Mouse (Mus musculus): ENCODE data around the gene Tstd3.

Tstd3 gene

GRCm38 (mm10) chr4:21766863-21767304 lies at the start of gene Tstd3, which contains the start of gene Usp45:
Tstd3 (minus strand) TSS chr4:21767212.
Usp45 (plus strand) TSS chr4:21767156.
- peak; percentile 72 to 77 for DNase-seq (ENCODE audit: low spot score in 2 of 2)

GRCm38 (mm10) chr4:21814029-21814428 lies 47.0 kb upstream of the Tstd3 start:
- DNase-seq (ENCODE audit: low spot score in 2 of 2): peak in 1 of 2 experiments; percentile 13

- DNase-seq (ENCODE audit: low spot score in 2 of 2): no peak
These were observed 45.6 kb upstream of the Tstd3 start for GRCm38 (mm10) chr4:21812635-21813034.

- DNase-seq (ENCODE audit: low spot score in 2 of 2): no peak
These were observed 43.6 kb upstream of the Tstd3 start for GRCm38 (mm10) chr4:21810608-21811007.

- no peak for DNase-seq (ENCODE audit: low spot score in 2 of 2)
These were observed 40.2 kb upstream of the Tstd3 start for GRCm38 (mm10) chr4:21807204-21807603.

GRCm38 (mm10) chr4:21801620-21802019 lies 34.6 kb upstream of the Tstd3 start:
- DNase-seq (ENCODE audit: low spot score in 2 of 2): no peak

GRCm38 (mm10) chr4:21801013-21801412 lies 34.0 kb upstream of the Tstd3 start:
- DNase-seq (ENCODE audit: low spot score in 2 of 2): no peak

GRCm38 (mm10) chr4:21793631-21794030 lies 26.6 kb upstream of the Tstd3 start:
- DNase-seq (ENCODE audit: low spot score in 2 of 2): no peak

GRCm38 (mm10) chr4:21789836-21790235 lies 22.8 kb upstream of the Tstd3 start:
- no peak for DNase-seq (ENCODE audit: low spot score in 2 of 2)

- DNase-seq (ENCODE audit: low spot score in 2 of 2): no peak
These were observed 21.9 kb upstream of the Tstd3 start for GRCm38 (mm10) chr4:21788903-21789302.

- no peak for DNase-seq (ENCODE audit: low spot score in 2 of 2)
These were observed 19.3 kb upstream of the Tstd3 start for GRCm38 (mm10) chr4:21786268-21786667.

GRCm38 (mm10) chr4:21780816-21781726 lies 14.1 kb upstream of the Tstd3 start:
- no peak for DNase-seq (ENCODE audit: low spot score in 2 of 2)

- DNase-seq (ENCODE audit: low spot score in 2 of 2): no peak
These were observed 9.9 kb upstream of the Tstd3 start for GRCm38 (mm10) chr4:21776946-21777265.

- peak; percentile 64 to 85 for DNase-seq (ENCODE audit: low spot score in 2 of 2)
These were observed 9.3 kb upstream of the Tstd3 start for GRCm38 (mm10) chr4:21776091-21776945.

- DNase-seq (ENCODE audit: low spot score in 2 of 2): no peak
These were observed 5.3 kb upstream of the Tstd3 start for GRCm38 (mm10) chr4:21772306-21772705.

- no peak for DNase-seq (ENCODE audit: low spot score in 2 of 2)
These were observed 4.1 kb upstream of the Tstd3 start for GRCm38 (mm10) chr4:21771064-21771463.

GRCm38 (mm10) chr4:21766171-21766862 lies 695 bp downstream of the Tstd3 start:
- no peak for DNase-seq (ENCODE audit: low spot score in 2 of 2)

- DNase-seq (ENCODE audit: low spot score in 2 of 2): no peak
These were observed 3.2 kb downstream of the Tstd3 start for GRCm38 (mm10) chr4:21763827-21764226.

GRCm38 (mm10) chr4:21761416-21762160 lies 5.4 kb downstream of the Tstd3 start:
- DNase-seq (ENCODE audit: low spot score in 2 of 2): no peak

- no peak for DNase-seq (ENCODE audit: low spot score in 2 of 2)
These were observed 8.2 kb downstream of the Tstd3 start for GRCm38 (mm10) chr4:21758860-21759259.

GRCm38 (mm10) chr4:21755123-21755789 lies 11.8 kb downstream of the Tstd3 start:
- DNase-seq (ENCODE audit: low spot score in 2 of 2): no peak

Measured in frontal cortex, postnatal 25 days (tissue).